Mouse (Mus musculus) lung, postnatal 0 days (tissue): ENCODE results near the gene Mamstr.

ENCODE experiments used
- CTCF ChIP-seq: IDR thresholded peaks from 2 replicates; pipeline ENCODE4 v1.5.1; 2016; ENCODE audit warnings: antibody characterized with exemption, mild to moderate bottlenecking
- EP300 ChIP-seq: IDR thresholded peaks from 2 replicates; pipeline ENCODE4 v1.6.1; 2016; ENCODE audit warnings: antibody characterized with exemption, mild to moderate bottlenecking, control low read depth

- TF ChIP-seq CTCF, result no peak
- peak; percentile 46; the same call in 1 of the 2 replicates for TF ChIP-seq EP300
These were observed 3.8 kb downstream of the Mamstr start for GRCm38 (mm10) chr7:45643441-45644178.
